Mouse (Mus musculus) activated CD4-positive, CD25-positive, alpha-beta regulatory T cell, adult 4 months (primary cell): ENCODE measurements around the gene Isy1. TPM values are rescaled to one million over a fixed set of nuclear protein-coding genes. Genes with fewer than 3 reads are reported as not detected.

Source experiments
- ATAC-seq: one replicate; pipeline ENCODE4 v1.8.0; 2017
- polyA plus RNA-seq, 2 experiments: library from polyadenylated mRNA; unstranded; fragments of 100-300 nt; shearing (Covaris generic); gene quantifications; one replicate each; pipeline ENCODE4 v1.2.1; 2017

Gene Isy1
- polyA plus RNA-seq, 2 experiments from 2014 or later: 82.2 to 102 TPM

DNA sequence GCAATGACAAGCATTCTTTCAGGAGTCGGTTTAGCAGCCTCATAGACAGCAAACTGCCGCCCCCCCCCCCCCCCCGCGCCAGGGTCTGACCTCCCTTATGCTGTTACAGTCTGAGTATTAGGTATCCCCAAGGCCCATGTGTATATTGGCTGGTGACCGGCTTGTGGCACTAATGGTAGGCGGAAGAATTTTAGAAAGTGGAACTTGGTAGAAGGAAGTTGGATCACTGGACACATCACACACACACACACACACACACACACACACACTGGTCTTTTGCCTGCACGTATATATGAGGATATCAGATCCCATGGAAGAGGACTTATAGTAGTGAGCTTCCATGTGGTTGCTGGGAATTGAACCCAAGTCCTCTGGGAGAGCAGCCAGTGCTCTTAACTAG is 36.1 kb downstream of the Isy1 start:
- ATAC-seq: no peak

DNA sequence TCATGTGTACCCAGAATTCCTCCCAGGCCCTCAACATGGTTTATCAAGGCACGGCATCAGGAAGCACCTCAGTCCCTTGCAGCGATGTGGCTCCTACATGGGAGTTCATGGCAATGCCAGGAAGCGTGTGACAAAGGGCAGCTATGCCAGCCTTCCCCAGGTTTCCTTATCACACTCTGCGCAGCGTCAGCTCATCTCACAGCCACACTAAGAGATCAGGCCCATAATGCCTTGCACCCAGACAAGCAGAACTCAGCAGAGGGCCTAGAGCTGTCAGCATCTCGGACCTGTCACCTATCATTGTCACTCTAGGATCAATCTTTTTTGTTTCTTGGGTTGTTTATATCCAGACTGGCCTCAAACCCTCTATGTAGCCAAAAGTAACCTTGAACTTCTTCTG is 39.0 kb downstream of the Isy1 start:
- no peak for ATAC-seq

DNA sequence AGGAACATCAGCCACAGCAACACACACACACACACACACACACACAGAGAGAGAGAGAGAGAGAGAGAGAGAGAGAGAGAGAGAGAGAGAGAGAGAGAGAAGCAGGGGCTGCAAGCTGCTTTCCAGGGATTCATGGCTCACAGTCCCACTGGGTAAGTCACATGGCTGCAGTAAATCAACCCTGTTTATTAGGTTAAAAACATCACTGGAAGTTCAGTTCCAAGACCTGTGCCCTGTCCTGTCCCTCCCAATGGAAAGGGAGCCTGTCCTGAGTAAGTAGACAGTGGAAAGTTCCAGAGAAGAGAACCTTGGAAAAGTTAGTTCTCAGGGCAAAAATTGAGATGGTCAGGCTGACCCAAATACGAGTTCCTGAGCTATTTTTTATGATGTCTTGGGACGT is 41.3 kb downstream of the Isy1 start:
- no peak for ATAC-seq

DNA sequence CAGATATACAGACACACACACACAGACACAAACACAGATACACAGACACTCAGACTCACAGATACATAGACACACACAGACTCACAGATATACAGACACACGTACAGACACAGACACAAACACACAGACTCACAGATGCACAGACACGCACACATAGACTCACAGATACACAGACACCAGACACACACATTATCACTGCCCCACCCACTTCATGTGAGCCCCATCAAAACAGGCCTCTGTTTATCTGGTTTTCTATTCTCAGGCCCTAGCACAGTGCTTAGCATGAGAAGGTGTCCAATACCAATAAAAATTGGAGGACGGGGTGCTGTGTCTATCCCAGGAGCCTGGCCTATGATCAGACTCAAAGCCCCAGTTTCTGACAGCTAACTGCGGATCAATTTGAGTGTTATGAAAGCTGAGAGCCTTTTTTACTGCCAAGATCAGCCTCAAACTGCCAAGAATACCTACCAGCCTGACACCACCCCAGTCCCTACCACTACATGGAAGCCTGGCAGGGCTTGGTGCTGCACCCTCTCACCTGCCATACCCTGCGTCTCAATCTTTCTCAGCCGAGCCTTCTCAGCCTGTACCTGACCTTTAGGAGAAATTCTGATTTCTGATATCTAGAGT is 42.2 kb downstream of the Isy1 start:
- ATAC-seq: no peak

DNA sequence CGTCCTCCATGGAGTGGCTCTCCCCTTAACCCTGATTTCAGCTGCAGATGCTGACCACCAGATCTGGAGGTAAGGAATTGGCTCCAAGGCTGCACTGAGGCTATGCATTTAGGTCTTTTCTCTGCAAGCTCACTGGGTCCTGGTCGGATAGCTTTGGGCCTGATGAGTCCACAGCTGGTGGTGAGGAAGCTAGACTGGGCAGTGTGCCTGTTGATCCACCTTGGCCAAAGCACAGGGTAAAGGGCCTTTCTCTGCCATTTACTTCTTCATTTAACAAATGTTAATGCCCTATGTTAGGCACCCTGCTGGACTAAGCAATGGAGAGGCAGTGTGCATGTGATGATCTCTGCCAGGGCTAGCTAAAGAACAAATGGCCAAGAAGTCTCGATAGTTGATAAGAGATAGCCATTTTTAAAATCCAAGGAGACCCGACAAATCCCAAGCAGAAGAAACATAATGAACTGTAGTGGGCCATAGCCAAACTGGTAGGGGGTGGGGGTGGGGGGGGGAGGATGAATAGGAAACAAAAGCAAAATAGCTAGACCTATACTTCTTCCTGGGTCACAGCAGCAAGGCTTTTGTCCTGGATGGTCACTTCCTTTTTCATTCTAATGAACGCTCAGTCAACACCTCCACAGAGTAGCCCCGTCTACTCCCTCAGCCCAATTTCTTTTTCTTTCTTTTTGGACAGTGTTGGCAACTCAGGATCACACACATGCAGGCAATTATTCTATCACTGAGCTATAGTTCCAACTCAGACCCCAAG is 43.0 kb downstream of the Isy1 start:
- ATAC-seq: no peak

DNA sequence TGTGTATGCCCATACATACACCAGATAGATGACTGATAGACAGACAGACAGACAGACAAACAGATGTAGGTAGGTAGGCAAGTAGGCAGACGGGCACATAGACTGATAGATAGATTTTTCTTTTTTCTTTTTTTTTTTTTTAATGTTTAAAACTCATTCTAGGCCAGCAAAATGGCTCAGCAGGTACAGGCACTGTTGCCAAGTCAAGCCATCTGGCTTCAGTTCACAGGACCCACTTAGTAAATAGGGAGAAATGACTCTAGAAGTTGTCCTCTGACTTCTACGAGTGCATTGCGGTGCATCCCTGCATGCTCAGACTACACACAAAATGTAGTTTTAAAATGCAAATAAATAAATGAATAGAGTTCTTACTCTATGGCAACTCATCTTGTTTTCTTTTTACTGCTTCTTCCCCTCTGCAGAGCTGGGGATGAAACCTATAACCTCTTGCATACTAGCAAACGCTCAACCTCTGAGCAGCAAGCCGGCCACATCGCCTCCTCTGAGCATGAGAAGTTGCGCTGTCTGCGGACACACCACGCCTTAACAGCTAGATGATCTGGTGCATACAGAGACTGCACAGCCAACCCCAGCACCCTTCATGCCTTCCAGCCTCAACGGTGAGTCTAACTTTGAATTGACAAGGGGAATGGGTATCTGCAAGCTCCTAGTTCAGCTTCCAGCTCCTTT is 44.6 kb downstream of the Isy1 start:
- no peak for ATAC-seq

DNA sequence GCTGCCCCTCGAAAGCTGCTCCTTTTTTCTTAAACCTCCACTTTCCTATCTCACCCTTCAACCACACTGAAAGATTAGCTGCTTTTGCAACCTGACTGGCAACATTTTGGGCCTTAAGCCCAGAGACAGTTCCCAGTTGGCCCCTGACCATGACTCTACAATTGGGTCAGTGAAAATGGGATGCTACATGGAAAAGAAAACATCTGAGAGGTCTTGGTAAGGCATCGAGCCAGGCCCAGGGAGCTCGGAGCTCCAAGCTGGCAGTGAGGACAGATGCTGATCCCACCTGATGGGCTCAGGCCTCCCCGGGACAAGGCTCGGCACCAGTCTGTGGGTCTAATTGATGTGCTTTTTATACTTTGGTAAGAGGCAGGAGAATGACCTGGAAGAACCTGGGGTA is 46.8 kb downstream of the Isy1 start:
- no peak for ATAC-seq

DNA sequence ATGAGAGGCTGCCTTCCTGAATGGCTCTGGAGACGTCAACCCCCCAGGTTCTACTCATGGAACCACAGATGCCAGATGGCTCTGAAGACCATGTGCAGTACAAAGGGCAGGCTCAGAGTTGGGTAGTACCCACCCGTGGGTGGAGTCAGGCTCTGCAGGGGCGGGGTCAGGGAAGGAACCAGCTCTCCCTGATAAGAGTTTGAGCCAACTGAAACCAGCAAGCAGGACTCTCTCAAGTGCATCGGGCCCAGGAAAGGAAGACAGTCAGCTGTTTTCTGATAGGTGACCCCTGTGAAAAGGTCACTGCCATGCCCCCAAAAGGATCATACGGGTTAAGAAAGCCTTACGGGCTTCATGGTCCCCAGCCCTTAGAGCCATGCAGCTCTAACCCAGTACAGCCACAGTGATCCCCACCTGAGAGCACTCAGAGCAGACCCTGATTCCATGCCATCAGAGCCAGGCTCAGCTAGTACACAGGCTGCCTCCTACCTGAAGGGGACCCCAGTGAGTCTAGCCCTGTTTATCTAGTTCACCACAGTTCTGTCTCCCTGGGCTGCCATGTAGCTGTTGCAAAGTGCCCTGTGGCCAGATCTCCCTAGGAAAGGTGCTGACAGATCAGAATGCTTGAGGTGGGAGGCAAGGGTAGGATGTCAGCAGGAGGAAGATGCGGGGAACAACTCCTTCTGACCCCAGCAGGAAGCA is 47.7 kb downstream of the Isy1 start:
- no peak for ATAC-seq

DNA sequence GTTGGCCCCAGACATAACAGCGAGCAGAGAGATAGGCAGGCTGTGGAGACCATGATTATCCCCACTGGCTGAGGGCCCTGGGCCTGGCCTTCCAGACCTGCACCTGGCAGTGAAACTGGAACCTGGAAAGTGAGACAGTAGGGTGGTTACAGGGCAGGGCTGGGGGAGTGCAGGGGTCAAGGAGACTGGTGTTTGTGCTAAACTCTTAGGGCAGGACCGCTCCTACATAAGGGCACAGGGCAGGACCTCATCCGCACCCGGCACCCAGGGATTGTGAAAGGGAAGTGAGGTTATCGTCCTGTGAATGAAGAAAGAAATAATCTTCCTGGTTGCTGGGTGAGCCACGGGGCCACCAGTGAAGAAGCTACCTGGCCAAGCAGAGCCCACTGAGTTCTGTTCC is 48.8 kb downstream of the Isy1 start:
- ATAC-seq: no peak

DNA sequence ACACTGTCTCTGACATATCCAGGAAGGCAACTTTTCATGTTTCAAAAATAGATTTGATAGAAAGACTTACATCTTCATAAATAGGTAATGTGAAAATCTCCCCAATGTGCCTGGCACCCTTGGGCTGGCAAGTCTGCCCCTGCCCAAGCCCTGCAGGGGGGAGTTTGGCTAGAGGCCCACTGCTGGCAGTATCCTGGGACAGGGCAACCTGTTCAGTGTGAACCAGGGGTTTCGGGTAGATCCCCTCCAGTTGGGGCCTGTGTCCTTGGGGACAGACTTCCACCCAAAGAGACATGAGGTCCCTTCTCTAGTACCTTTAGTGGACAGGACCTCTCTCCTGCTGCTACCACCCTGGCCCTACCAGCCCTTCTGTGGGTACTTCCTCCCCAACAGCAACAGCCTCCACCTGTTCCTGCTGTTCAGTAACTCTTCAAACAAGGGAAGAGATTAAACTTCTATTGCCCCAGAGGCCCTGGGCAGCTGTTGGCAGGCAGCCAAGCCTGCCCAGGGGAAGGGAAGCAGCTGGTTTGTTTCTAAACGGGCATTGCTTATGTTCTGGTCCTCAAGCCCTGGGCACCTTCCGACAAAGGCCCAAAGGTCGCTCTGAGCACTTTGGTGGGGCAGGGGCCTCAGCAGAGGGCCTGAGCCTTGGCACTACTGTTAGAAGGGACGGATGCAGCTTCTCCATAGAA is 49.6 kb downstream of the Isy1 start:
- no peak for ATAC-seq

DNA sequence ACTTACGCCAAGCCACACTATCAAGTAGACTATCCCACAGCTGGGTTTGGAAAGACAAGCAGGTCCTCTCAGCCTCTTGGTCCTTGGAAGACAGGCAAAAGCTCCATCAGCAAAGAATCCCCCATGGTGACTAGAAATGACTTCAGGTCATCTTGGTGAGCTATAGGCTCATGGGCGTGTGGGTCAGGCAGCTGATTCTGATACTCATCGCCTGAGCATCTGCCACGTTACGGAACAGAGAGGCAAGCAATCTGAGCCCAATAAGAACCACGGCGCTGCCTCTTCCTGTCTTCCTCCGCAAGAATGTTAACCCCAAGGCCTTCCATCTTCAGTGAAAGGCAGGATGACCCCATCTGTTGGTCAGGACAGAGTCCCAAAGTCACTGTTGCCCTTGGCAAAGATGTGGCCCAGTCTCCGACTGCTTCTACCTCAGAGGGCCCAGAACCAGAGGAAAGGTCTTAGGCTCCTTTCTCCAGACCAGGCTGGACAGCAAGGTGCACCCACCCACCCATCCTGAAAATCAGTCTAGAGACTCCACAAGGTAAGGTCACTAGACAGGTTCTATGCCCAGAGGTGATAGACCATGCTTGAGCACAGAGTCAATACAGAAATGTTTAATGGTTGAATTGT is 50.2 kb downstream of the Isy1 start:
- no peak for ATAC-seq

DNA sequence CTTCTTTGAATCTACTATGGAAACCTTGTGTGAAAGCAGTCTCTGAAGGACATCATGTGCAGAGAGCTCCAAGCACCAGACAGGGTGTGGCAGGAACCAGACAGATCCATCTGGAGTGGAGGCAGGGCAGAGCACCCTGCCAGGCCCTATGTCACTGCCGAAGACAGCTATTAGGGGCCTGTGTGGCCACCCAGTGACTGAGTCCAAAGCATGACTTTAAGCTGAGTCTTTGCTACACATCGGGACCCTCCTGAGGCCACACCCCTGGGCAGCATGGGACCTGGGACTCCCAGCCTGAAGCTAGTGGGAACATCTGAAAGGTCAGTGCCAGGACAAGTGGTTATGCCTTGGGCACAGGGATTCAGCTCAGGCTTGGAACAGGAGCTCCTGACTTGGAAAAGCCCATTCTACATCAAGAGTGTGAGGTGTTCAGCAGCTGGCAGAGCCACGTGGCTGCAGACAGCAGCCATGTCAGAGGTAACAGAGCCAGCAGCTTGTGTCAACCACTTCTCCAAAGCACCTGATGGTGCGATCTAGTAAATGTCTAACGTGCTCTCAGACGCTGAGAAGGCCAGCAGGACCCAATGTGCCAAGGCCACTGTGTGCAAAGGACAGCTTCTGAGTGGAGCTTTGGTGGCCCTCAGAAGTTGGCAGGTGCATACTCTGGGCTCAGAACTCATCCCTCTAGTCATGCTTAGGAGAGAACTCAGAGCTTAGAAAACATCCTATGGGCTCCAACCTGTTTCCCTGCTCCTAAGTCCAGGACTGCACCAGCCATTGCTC is 51.3 kb downstream of the Isy1 start:
- ATAC-seq: no peak

DNA sequence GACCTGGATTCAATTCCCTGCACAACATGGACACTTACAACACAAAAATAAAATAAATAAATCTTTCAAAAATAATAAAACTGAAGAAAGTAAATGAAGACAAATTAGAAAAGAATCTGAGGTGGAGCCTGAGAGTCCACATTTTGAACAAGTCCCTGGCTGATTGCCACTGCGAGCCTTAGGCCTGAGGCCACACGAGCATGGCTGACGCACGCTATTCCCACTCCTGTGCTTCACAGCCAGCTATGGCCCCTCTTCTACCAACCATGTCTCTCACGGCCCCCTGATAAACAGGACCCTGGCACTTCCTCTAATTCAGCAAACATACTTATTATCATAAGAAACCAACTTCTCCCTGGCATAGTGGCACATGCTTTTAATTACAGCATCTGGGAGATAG is 52.0 kb downstream of the Isy1 start:
- ATAC-seq: no peak

DNA sequence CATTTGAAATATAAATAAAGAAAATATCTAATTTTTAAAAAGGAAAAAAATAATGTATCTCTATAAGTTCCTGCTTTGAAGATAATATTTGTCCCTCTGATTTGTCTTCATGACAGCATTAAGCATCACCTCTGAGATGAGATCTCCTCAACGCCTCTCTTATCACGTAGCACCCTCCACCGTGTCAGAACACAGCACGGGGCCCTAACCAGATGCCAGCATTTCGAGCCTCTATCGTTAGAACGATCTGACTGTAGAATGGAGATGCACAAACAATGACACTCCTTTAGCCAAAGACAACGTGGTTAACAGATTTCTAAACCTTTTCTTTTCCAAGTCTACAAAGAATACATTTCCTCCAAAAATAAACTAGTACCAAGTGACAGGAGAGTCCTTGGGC is 54.6 kb downstream of the Isy1 start:
- ATAC-seq: no peak

DNA sequence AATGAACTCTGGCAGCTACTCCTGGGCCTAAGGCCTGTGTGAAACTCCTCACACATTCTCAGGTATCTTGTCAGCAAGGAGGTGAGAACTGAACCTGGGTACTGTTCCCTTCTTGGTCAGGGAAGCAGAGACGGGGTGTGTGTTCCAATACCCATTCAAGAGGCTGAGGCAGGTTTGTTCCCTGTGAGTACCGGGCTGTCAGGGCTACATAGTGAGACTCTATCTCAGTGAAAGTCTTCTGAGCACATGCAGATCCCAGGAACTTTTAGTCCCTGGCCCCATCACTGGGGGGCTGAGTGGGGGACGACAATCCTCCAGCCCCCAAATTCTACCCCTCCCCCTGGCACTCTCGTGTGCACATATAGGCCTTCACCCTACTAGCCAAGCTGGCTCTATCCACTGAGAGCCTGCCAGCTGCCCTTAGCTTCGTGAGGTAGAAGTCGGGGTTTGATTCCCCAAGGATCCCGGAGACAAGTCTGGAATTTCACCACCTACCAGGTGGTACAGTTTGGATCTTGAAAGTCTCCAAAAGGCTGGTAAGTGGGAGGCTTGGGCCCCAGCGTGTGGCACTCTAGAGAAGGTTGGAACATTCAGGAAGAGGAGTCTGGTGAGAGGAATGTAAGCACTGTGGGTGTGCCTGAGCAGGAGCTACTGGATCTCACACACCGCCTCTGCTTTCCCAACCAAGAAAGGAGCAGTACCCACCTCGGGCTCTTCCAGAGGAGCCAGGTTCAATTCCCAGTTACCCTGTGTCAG is 57.9 kb downstream of the Isy1 start:
- ATAC-seq: no peak

DNA sequence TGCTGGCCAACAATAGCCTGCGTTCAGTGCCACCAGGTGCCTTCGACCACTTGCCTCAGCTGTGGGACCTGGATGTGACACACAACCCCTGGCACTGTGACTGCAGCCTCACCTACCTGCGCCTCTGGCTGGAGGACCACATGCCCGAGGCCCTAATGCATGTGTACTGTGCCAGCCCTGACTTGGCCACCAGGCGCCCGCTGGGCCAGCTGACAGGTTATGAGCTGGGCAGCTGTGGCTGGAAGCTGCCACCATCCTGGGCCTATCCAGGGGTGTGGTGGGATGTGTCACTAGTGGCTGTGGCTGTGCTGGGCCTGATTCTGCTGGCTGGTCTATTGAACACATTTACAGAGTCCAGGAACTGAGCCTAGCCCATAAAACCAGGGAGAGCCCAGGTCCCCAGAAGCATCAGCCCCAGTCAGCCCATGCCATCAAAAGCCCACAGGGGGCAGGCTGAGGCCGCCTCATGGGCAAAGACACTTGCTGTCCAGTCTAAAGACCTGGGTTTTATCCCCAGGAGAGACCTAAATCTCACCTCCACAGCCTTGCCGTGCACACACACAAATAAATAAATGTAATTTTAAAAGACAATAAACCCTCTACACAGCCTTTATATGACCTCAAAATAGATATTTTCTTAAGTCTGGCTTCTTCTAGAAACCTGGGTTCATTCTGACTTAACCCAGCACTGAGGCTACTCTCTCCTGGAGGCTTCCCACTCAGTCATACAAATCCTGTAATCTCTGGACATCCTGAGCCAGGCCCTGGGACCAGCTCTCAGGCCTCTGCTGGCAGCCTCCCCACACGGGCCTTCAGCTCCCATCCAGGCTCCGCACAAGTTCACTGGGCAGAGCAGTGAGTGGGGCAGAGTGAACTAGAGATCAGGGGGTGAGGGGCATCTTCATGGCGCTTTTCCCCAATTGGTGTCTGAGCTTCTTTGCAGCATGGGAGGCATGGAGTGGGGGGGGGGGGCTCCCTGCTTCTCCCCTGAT is 59.1 kb downstream of the Isy1 start:
- no peak for ATAC-seq

DNA sequence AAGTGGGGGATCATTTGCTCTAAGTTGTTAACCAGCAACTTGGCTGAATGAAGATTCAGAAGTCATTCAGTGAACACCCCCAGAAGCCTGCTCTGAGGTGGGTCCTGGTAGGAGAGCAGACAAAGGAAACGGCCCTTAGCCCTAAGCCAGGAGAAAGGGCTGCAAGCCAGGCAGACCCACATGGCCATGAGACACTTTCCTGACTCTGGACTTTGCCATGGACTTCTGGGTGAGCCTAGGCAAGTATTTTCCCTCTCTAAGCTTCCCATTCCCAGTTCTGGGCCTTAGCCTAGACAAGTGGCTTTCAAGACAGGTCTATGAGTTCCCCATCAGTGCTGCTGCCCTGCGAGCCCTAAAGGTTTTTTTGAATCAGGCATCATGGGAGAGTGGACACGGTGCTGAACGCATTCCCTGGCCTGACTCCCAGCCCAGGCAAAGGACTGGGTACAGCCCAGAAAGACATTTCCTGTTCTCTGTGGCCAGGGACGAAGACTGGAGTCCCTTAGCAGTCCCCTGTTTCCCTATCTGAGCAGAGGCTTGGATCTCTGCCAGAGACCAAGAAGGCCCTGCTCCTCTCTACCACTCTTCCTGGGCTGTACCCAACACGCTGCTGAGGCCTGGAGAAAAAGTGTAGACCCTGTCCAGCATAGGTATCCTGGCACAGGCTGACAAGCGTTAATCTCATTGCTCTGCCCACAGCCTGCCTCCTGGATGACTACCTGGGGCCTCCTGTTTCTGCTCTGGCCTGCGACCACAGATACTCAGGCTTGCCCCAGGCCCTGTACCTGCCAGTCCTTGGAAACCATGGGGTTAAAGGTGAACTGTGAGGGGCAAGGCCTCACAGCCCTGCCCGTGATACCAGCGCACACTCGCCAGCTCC is 60.1 kb downstream of the Isy1 start:
- ATAC-seq: no peak

DNA sequence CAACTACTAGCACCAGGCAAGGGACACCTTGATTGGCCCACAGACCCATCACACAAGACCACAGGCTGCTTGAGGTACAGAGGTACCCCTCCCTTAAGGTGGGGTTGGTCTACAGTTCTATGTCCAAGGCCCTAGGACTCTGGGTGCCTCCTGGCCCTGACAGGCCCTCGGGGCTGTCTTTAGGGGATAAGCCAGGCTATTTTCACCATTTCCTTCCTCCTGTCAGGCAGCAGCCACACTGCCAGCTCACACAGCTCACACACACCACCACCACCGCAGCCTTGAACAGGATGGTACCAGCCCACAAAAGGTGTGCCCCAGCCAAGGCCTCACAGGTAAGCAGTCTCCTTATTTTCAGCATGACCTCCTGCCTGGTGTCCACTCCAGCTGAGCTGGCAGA is 60.8 kb downstream of the Isy1 start, which contains the start of gene Gp9:
Gp9 (plus strand) TSS at position 231 of the 400 bp plus-strand sequence.
- ATAC-seq: no peak
